Mouse (Mus musculus): ENCODE measurements around the gene Spaca4. TPM values are rescaled to one million over a fixed set of nuclear protein-coding genes. Genes with fewer than 3 reads are reported as not detected.

The Spaca4 gene
- polyA plus RNA-seq, 1 experiment from 2014 or later, result not detected

- whole genome bisulfite sequencing, result 89% methylated on average over 24 of the region's 24 CpGs
These were observed 14.1 kb downstream of the Spaca4 start for GRCm38 (mm10) chr7:45711316-45712021.

GRCm38 (mm10) chr7:45710477-45711191, 15.0 kb downstream of the Spaca4 start:
- no peak overlapping the region for H3K9ac ChIP-seq
- H3K4me1 ChIP-seq (replicated peaks), result peaks cover 47% of the 10 kb centered on the region
- 94% methylated on average over 20 of the region's 20 CpGs for WGBS
- no peak overlapping the region for H3K4me2 ChIP-seq
- no peaks in the 10 kb centered on the region for H3K9me3 ChIP-seq (replicated peaks)
- no peaks in the 10 kb centered on the region for H3K27me3 ChIP-seq
- H3K36me3 ChIP-seq, result peaks cover 32% of the 10 kb centered on the region
- H3K27ac ChIP-seq, result no peak overlapping the region
- H3K4me3 ChIP-seq, result no peak overlapping the region
- no peak for ATAC-seq (replicated peaks; ENCODE audit: insufficient number of reproducible peaks, insufficient read depth, low FRiP score, low read depth)

More at GRCm38 (mm10) chr7:45711316-45712021, 14.1 kb downstream of the Spaca4 start:
- H3K9me3 ChIP-seq (replicated peaks), result no peaks in the 10 kb centered on the region
- peaks cover 47% of the 10 kb centered on the region for H3K4me1 ChIP-seq (replicated peaks)
- H3K36me3 ChIP-seq, result peaks cover 32% of the 10 kb centered on the region
- H3K4me3 ChIP-seq, result no peak overlapping the region
- no peak for ATAC-seq (replicated peaks; ENCODE audit: insufficient number of reproducible peaks, insufficient read depth, low FRiP score, low read depth)
- no peaks in the 10 kb centered on the region for H3K27me3 ChIP-seq
- no peak overlapping the region for H3K27ac ChIP-seq
- no peak overlapping the region for H3K9ac ChIP-seq
- no peak overlapping the region for H3K4me2 ChIP-seq

- Histone ChIP-seq H3K4me2 (no peak overlapping the region), H3K4me1 (replicated peaks) (peaks cover 48% of the 10 kb centered on the region), H3K9me3 (replicated peaks) (no peaks in the 10 kb centered on the region), H3K4me3 (no peak overlapping the region), H3K36me3 (peaks cover 32% of the 10 kb centered on the region), H3K27me3 (no peaks in the 10 kb centered on the region), H3K27ac (no peak overlapping the region), H3K9ac (no peak overlapping the region)
- WGBS, result 71% methylated on average over 14 of the region's 14 CpGs
- no peak for ATAC-seq (replicated peaks; ENCODE audit: insufficient number of reproducible peaks, insufficient read depth, low FRiP score, low read depth)
These were observed 15.8 kb downstream of the Spaca4 start for GRCm38 (mm10) chr7:45709677-45710355.

GRCm38 (mm10) chr7:45709036-45709435, 16.6 kb downstream of the Spaca4 start:
- no peaks in the 10 kb centered on the region for H3K9me3 ChIP-seq (replicated peaks)
- no peak overlapping the region for H3K4me2 ChIP-seq
- H3K9ac ChIP-seq, result no peak overlapping the region
- no peak overlapping the region for H3K27ac ChIP-seq
- H3K27me3 ChIP-seq, result no peaks in the 10 kb centered on the region
- H3K4me1 ChIP-seq (replicated peaks), result peaks cover 44% of the 10 kb centered on the region
- ATAC-seq (replicated peaks; ENCODE audit: insufficient number of reproducible peaks, insufficient read depth, low FRiP score, low read depth), result no peak
- WGBS, result 49% methylated on average over 6 of the region's 6 CpGs
- H3K36me3 ChIP-seq, result peaks cover 32% of the 10 kb centered on the region
- no peak overlapping the region for H3K4me3 ChIP-seq

GRCm38 (mm10) chr7:45708221-45708761, 17.3 kb downstream of the Spaca4 start:
- no peak for ATAC-seq (replicated peaks; ENCODE audit: insufficient number of reproducible peaks, insufficient read depth, low FRiP score, low read depth)
- Histone ChIP-seq H3K27ac (peak overlapping the region; percentile 92; the same call in 1 of the 2 replicates), H3K27me3 (no peaks in the 10 kb centered on the region), H3K4me1 (replicated peaks) (peaks cover 49% of the 10 kb centered on the region), H3K4me2 (peak overlapping the region; percentile 98), H3K4me3 (peak overlapping the region; percentile 72), H3K36me3 (peaks cover 30% of the 10 kb centered on the region), H3K9me3 (replicated peaks) (no peaks in the 10 kb centered on the region), H3K9ac (0 out of 2 replicates have a peak overlapping the region, but pooled peaks have one; percentile 91)
- 42% methylated on average over 13 of the region's 13 CpGs for WGBS

GRCm38 (mm10) chr7:45707375-45707967, 18.1 kb downstream of the Spaca4 start:
- WGBS, result 1% methylated on average over 27 of the region's 27 CpGs
- peaks cover 50% of the 10 kb centered on the region for H3K4me1 ChIP-seq (replicated peaks)
- peak overlapping the region; percentile 91 for H3K9ac ChIP-seq

GRCm38 (mm10) chr7:45706721-45707241, 18.8 kb downstream of the Spaca4 start:
- peak overlapping the region; percentile 92 for H3K27ac ChIP-seq
- ATAC-seq (replicated peaks; ENCODE audit: insufficient number of reproducible peaks, insufficient read depth, low FRiP score, low read depth), result peak; percentile 13; the same call in 1 of the 2 replicates
- peaks cover 50% of the 10 kb centered on the region for H3K4me1 ChIP-seq (replicated peaks)
- no peaks in the 10 kb centered on the region for H3K9me3 ChIP-seq (replicated peaks)
- H3K4me2 ChIP-seq, result peak overlapping the region; percentile 98
- H3K27me3 ChIP-seq, result no peaks in the 10 kb centered on the region
- WGBS, result under 1% methylated on average over 45 of the region's 45 CpGs
- H3K36me3 ChIP-seq, result peaks cover 15% of the 10 kb centered on the region
- peak overlapping the region; percentile 72 for H3K4me3 ChIP-seq
- H3K9ac ChIP-seq, result peak overlapping the region; percentile 91

More at GRCm38 (mm10) chr7:45707375-45707967, 18.1 kb downstream of the Spaca4 start:
- Histone ChIP-seq H3K4me2 (peak overlapping the region; percentile 98), H3K4me3 (peak overlapping the region; percentile 72), H3K36me3 (peaks cover 22% of the 10 kb centered on the region), H3K27me3 (no peaks in the 10 kb centered on the region), H3K27ac (peak overlapping the region; percentile 92), H3K9me3 (replicated peaks) (no peaks in the 10 kb centered on the region)
- 0 out of 2 replicates have a peak, but pooled peaks have one; percentile 15 for ATAC-seq (replicated peaks; ENCODE audit: insufficient number of reproducible peaks, insufficient read depth, low FRiP score, low read depth)

- ATAC-seq (replicated peaks; ENCODE audit: insufficient number of reproducible peaks, insufficient read depth, low FRiP score, low read depth), result peak; percentile 15
- peak overlapping the region; percentile 98 for H3K4me2 ChIP-seq
- peak overlapping the region; percentile 91 for H3K9ac ChIP-seq
- no peaks in the 10 kb centered on the region for H3K9me3 ChIP-seq (replicated peaks)
- peak overlapping the region; percentile 72 for H3K4me3 ChIP-seq
- H3K27ac ChIP-seq, result peak overlapping the region; percentile 92
- peaks cover 8% of the 10 kb centered on the region for H3K36me3 ChIP-seq
- H3K4me1 ChIP-seq (replicated peaks), result peaks cover 56% of the 10 kb centered on the region
- H3K27me3 ChIP-seq, result peaks cover 2% of the 10 kb centered on the region; the same call in 1 of the 2 replicates
- 2% methylated on average over 7 of the region's 7 CpGs for WGBS
These were observed 19.7 kb downstream of the Spaca4 start for GRCm38 (mm10) chr7:45705873-45706281.

- 2% methylated on average over 21 of the region's 21 CpGs for WGBS
- Histone ChIP-seq H3K27me3 (peaks cover 5% of the 10 kb centered on the region), H3K9ac (peak overlapping the region; percentile 91), H3K9me3 (replicated peaks) (no peaks in the 10 kb centered on the region), H3K36me3 (peaks cover 4% of the 10 kb centered on the region; the same call in 1 of the 2 replicates), H3K4me1 (replicated peaks) (peaks cover 59% of the 10 kb centered on the region), H3K4me3 (peak overlapping the region; percentile 72), H3K4me2 (peak overlapping the region; percentile 98), H3K27ac (peak overlapping the region; percentile 92)
- no peak for ATAC-seq (replicated peaks; ENCODE audit: insufficient number of reproducible peaks, insufficient read depth, low FRiP score, low read depth)
These were observed 20.2 kb downstream of the Spaca4 start for GRCm38 (mm10) chr7:45705443-45705864.

GRCm38 (mm10) chr7:45704730-45705442, 20.7 kb downstream of the Spaca4 start, which contains the start of gene Dbp:
Dbp (plus strand) TSS chr7:45705088.
- WGBS, result under 1% methylated on average over 36 of the region's 36 CpGs
- peaks cover 4% of the 10 kb centered on the region; the same call in 1 of the 2 replicates for H3K36me3 ChIP-seq
- peak; percentile 87 for ATAC-seq (replicated peaks; ENCODE audit: insufficient number of reproducible peaks, insufficient read depth, low FRiP score, low read depth)
- peak within 1 kb of the TSS; percentile 98 for H3K4me2 ChIP-seq
- H3K4me3 ChIP-seq, result peak within 1 kb of the TSS; percentile 72
- H3K27ac ChIP-seq, result peak within 1 kb of the TSS; percentile 92
- peaks cover 11% of the 10 kb centered on the region for H3K27me3 ChIP-seq
- no peaks in the 10 kb centered on the region for H3K9me3 ChIP-seq (replicated peaks)
- peak within 1 kb of the TSS; percentile 91 for H3K9ac ChIP-seq
- H3K4me1 ChIP-seq (replicated peaks), result peaks cover 65% of the 10 kb centered on the region

Measured in heart, embryonic 15.5 days (tissue).